In genomic region chr4:104857029-104857428, GRCm38 (mm10) we compare ENCODE assay signal across 47 mouse cellular contexts. TPM values are rescaled to one million over a fixed set of nuclear protein-coding genes. Genes with fewer than 3 reads are reported as not detected.
"Had no signal": no experiment of that assay in that cellular context is flagged by ENCODE, and none has a peak within 500 bp of the region (broad histone marks: within the 10 kb centered on the region; RNA-seq: fewer than 3 reads in every experiment).

TSS of gene Gm17662 (plus strand) at chr4:104857329.

- H3K36me3 ChIP-seq: limb, embryonic 10.5 days; limb, embryonic 12.5 days; limb, embryonic 13.5 days; limb, embryonic 15.5 days; lung, embryonic 15.5 days; midbrain, embryonic 10.5 days; midbrain, embryonic 12.5 days; midbrain, embryonic 13.5 days; midbrain, embryonic 15.5 days had no signal

- H3K4me1 ChIP-seq: limb, embryonic 10.5 days; limb, embryonic 12.5 days; limb, embryonic 13.5 days; limb, embryonic 15.5 days; liver, embryonic 12.5 days; liver, embryonic 13.5 days; liver, embryonic 15.5 days; lung, embryonic 15.5 days; megakaryocyte, embryonic 14.5 days; midbrain, embryonic 10.5 days; midbrain, embryonic 12.5 days; midbrain, embryonic 13.5 days; midbrain, embryonic 15.5 days had no signal

- DNase-seq: left cerebral cortex, postnatal 4 days; liver; liver, embryonic 13.5 days; liver, postnatal 0 days; lung, adult 18-20 months; lung, adult 2 months; lung, embryonic 14.5 days; lung, postnatal 10 days; lung, postnatal 14 days; lung, postnatal 36 days; lung, postnatal 4 days; midbrain, embryonic 14.5 days had no signal

- H3K9me3 ChIP-seq: limb, embryonic 10.5 days; limb, embryonic 12.5 days; limb, embryonic 13.5 days; limb, embryonic 15.5 days; liver, embryonic 12.5 days; liver, embryonic 13.5 days; liver, embryonic 15.5 days; lung, embryonic 15.5 days; midbrain, embryonic 10.5 days; midbrain, embryonic 12.5 days; midbrain, embryonic 13.5 days; midbrain, embryonic 15.5 days had no signal

- H3K27me3 ChIP-seq: limb, embryonic 12.5 days; limb, embryonic 13.5 days; limb, embryonic 15.5 days; liver, embryonic 12.5 days; liver, embryonic 13.5 days; liver, embryonic 15.5 days; lung, embryonic 15.5 days; megakaryocyte, embryonic 14.5 days; midbrain, embryonic 12.5 days; midbrain, embryonic 13.5 days; midbrain, embryonic 15.5 days had no signal

- H3K4me2 ChIP-seq: limb, embryonic 12.5 days; limb, embryonic 13.5 days; limb, embryonic 15.5 days; liver, embryonic 11.5 days; liver, embryonic 12.5 days; liver, embryonic 13.5 days; liver, embryonic 15.5 days; lung, embryonic 14.5 days; lung, embryonic 15.5 days; midbrain, embryonic 11.5 days; midbrain, embryonic 12.5 days; midbrain, embryonic 13.5 days; midbrain, embryonic 15.5 days had no signal

- H3K4me3 ChIP-seq: left cerebral cortex, adult 2 months; limb, embryonic 10.5 days; limb, embryonic 12.5 days; limb, embryonic 13.5 days; limb, embryonic 15.5 days; liver, embryonic 12.5 days; liver, embryonic 13.5 days; liver, embryonic 15.5 days; lung, embryonic 15.5 days; megakaryocyte, embryonic 14.5 days; midbrain, embryonic 10.5 days; midbrain, embryonic 12.5 days; midbrain, embryonic 13.5 days; midbrain, embryonic 15.5 days; myocyte had no signal

- H3K9ac ChIP-seq: limb, embryonic 12.5 days; limb, embryonic 13.5 days; limb, embryonic 15.5 days; liver, embryonic 12.5 days; liver, embryonic 13.5 days; liver, embryonic 14.5 days; liver, embryonic 15.5 days; liver, postnatal 0 days; lung, embryonic 14.5 days; lung, embryonic 15.5 days; midbrain, embryonic 12.5 days; midbrain, embryonic 13.5 days; midbrain, embryonic 15.5 days had no signal

- H3K27ac ChIP-seq: left cerebral cortex, adult 2 months; limb, embryonic 10.5 days; limb, embryonic 12.5 days; limb, embryonic 13.5 days; limb, embryonic 15.5 days; liver, embryonic 12.5 days; liver, embryonic 13.5 days; liver, embryonic 14.5 days; liver, embryonic 15.5 days; lung, embryonic 15.5 days; macrophage; midbrain, embryonic 10.5 days; midbrain, embryonic 12.5 days; midbrain, embryonic 13.5 days; midbrain, embryonic 15.5 days had no signal

RNA-seq across cellular contexts. Expression of gene Gm17662, which starts in this region (rescaled TPM):
- total RNA-seq: left cerebral cortex, adult 2 months; left cerebral cortex, adult 8-10 months; left cerebral cortex, postnatal 10 days; left cerebral cortex, postnatal 14 days; left cerebral cortex, postnatal 25 days; left cerebral cortex, postnatal 36 days; left cerebral cortex, postnatal 4 days; liver, adult 2 months; megakaryocyte progenitor cell, adult 5-6 weeks; megakaryocyte, adult 5-6 weeks; megakaryocyte-erythroid progenitor cell, adult 5-6 weeks; midbrain, postnatal 0 days; monocyte, adult 5-6 weeks had no signal
- polyA plus RNA-seq: limb, embryonic 10.5 days; limb, embryonic 11.5 days; limb, embryonic 12.5 days; limb, embryonic 13.5 days; limb, embryonic 14.5 days; limb, embryonic 15.5 days; liver, adult 2 months; liver, embryonic 11.5 days; liver, embryonic 12.5 days; liver, embryonic 13.5 days; liver, embryonic 14.5 days; liver, embryonic 15.5 days; liver, embryonic 16.5 days; liver, postnatal 0 days; lung, adult 2 months; lung, embryonic 14.5 days; lung, embryonic 15.5 days; lung, embryonic 16.5 days; lung, postnatal 0 days; macrophage; midbrain, embryonic 10.5 days; midbrain, embryonic 11.5 days; midbrain, embryonic 12.5 days; midbrain, embryonic 13.5 days; midbrain, embryonic 14.5 days; midbrain, embryonic 15.5 days; midbrain, embryonic 16.5 days; midbrain, postnatal 0 days; myocyte had no signal
